Mouse (Mus musculus) gastrocnemius, adult 18-20 months (tissue): Measurements from ENCODE around the gene Slc32a1. TPM values are rescaled to one million over a fixed set of nuclear protein-coding genes. Genes with fewer than 3 reads are reported as not detected.

Source experiments
- DNase-seq: peaks from one replicate; pipeline ENCODE4 v3.0.0; 2021; ENCODE audit warnings: low spot score
- microRNA-seq: library from miRNA; unstranded; fragments of <30 nt; microRNA quantifications from one replicate; pipeline ENCODE4 v1.2.0, GENCODE M21; 2021
- total RNA-seq, 2 experiments: library from RNA; stranded (reverse); gene quantifications; 2 replicates each; pipeline ENCODE4 v1.2.3; 2021

The Slc32a1 gene
- total RNA-seq, 2 experiments from 2014 or later = not detected

DNA sequence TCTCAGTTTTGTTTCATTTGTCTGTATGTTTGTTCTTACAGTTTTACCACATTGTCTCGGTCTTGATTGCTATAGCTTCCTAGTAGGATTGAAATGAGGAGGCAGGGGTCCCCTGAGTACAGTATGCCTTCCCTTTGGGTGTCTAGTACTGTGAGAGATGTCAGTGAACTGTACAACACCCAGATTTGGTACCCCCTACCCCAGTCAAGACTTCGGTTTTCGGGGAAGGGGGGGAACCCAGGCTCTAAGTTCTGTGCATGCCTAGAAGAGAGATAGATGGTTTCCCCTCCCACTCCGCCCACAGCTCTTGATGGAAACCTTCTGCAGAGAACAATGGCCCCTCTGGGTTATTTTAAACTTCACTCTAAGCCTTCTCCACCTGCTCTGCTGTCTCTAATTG is 54.5 kb downstream of the Slc32a1 start, which contains the start of gene Ppp1r16b:
Gene Ppp1r16b (plus strand): TSS at position 301 of the 400 bp plus-strand sequence.
- DNase-seq = no peak

Small RNA genes within 50 kb of the gene (microRNA-seq; reads per million reads assigned to microRNA genes)
- gene Mir3474 = 2.4 reads per million

Other genes with a start within 250 kb of the Slc32a1 start
- under 1 TPM; 0.16 to 0.28 TPM for gene Snhg11, start 235.1 kb upstream of the Slc32a1 start, total RNA-seq
- 10 to 100 TPM; 31.3 to 34.4 TPM for gene Ralgapb, start 200.9 kb upstream of the Slc32a1 start, total RNA-seq
- gene Adig, start 108.2 kb upstream of the Slc32a1 start, total RNA-seq = 1 to 10 TPM; 4.0 to 5.9 TPM
- gene Arhgap40, start 98.0 kb upstream of the Slc32a1 start, total RNA-seq = not detected
- 1 to 10 TPM; 3.8 to 4.0 TPM for gene Actr5, start 14.1 kb downstream of the Slc32a1 start, total RNA-seq
- 1 to 10 TPM; 2.3 to 4.4 TPM for gene Ppp1r16b, start 54.6 kb downstream of the Slc32a1 start, total RNA-seq
- gene Fam83d, start 157.3 kb downstream of the Slc32a1 start, total RNA-seq = 1 to 10 TPM; 2.0 to 4.1 TPM
- 10 to 100 TPM in 1 of 2 experiments, 1 to 10 TPM in 1; 9.5 to 10.9 TPM for gene Dhx35, start 184.0 kb downstream of the Slc32a1 start, total RNA-seq